Mouse (Mus musculus): ENCODE measurements around the gene Mdm2. TPM values are rescaled to one million over a fixed set of nuclear protein-coding genes. Genes with fewer than 3 reads are reported as not detected.
"Not testable (repeated sequence)": the region's sequence is repeated elsewhere in the genome, so short reads cannot be mapped to it uniquely, and the experiment has no call there.

Mdm2 gene
- polyA plus RNA-seq, 1 experiment from 2014 or later: 40.0 TPM

DNA sequence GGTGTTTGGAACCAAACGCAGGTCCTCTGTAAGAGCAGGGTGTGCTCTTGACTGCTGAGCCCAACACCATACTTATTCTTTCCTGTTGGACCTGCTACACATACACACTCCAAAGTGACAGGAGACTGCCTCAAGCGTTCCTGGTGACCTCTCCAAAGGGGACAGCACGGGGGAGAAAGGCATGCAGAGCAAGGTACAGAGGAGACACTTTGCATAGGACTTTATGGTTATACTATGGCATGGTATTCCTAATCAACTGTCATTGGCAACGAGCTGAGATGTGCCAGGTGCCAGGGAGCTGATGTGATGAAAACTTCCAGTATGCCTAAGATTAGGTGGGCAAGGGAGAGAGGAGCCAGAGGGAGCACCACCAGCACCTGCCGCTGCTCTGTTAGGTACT, 26.0 kb upstream of the Mdm2 start:
- H3K36me3 ChIP-seq (ENCODE audit: control insufficient read depth, insufficient read depth, low read length): peaks cover 19% of the 10 kb centered on the region
- no peak for ATAC-seq
- H3K9ac ChIP-seq (ENCODE audit: low read depth, low read length): no peak overlapping the region
- H3K4me2 ChIP-seq (ENCODE audit: low read length): no peak overlapping the region
- no peaks in the 10 kb centered on the region for H3K4me1 ChIP-seq (ENCODE audit: control insufficient read depth, insufficient read depth, low read depth, low read length)
- no peak overlapping the region for H3K27ac ChIP-seq (ENCODE audit: low read depth, low read length)
- no peaks in the 10 kb centered on the region for H3K27me3 ChIP-seq (replicated peaks; ENCODE audit: control insufficient read depth, insufficient read depth, low read length)
- no peaks in the 10 kb centered on the region for H3K9me3 ChIP-seq (ENCODE audit: control insufficient read depth, low read length)
- WGBS: 95% methylated on average over 5 of the region's 5 CpGs
- no peak overlapping the region for H3K4me3 ChIP-seq (ENCODE audit: low read length)

DNA sequence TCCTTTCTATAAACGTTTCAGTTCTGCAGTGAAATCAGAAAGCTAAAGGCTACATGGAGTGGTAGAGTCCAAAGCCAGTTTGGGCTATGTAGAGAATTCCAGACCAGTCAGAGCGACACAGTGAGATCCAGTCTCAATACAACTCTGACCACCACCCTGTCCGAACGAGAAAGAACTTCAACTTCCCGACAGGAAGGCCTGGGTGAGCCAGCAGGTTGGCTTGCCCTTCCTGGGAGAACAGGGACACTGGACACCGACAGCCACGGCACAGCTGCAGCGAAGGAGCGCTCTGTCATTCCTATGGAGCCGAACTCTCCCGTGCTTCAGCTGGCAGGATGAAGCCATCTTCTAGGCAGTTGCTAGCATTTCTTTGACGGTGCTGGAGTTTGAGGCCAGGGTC, 24.8 kb upstream of the Mdm2 start:
- WGBS: 89% methylated on average over 11 of the region's 12 CpGs
- not testable (repeated sequence) for H3K4me1 ChIP-seq (ENCODE audit: control insufficient read depth, insufficient read depth, low read depth, low read length)
- H3K36me3 ChIP-seq (ENCODE audit: control insufficient read depth, insufficient read depth, low read length): peaks cover 18% of the 10 kb centered on the region

GRCm38 (mm10) chr10:117734104-117734852, 23.7 kb upstream of the Mdm2 start:
- not testable (repeated sequence) for H3K4me3 ChIP-seq (ENCODE audit: low read length); H3K9ac ChIP-seq (ENCODE audit: low read depth, low read length); H3K4me1 ChIP-seq (ENCODE audit: control insufficient read depth, insufficient read depth, low read depth, low read length); H3K9me3 ChIP-seq (ENCODE audit: control insufficient read depth, low read length); ATAC-seq; H3K27ac ChIP-seq (ENCODE audit: low read depth, low read length); H3K4me2 ChIP-seq (ENCODE audit: low read length); H3K27me3 ChIP-seq (replicated peaks; ENCODE audit: control insufficient read depth, insufficient read depth, low read length)
- 90% methylated on average over 9 of the region's 10 CpGs for WGBS
- H3K36me3 ChIP-seq (ENCODE audit: control insufficient read depth, insufficient read depth, low read length): peaks cover 13% of the 10 kb centered on the region

More for the DNA sequence above, 24.8 kb upstream of the Mdm2 start:
- not testable (repeated sequence) for H3K4me2 ChIP-seq (ENCODE audit: low read length); H3K27ac ChIP-seq (ENCODE audit: low read depth, low read length); ATAC-seq; H3K9ac ChIP-seq (ENCODE audit: low read depth, low read length); H3K27me3 ChIP-seq (replicated peaks; ENCODE audit: control insufficient read depth, insufficient read depth, low read length); H3K4me3 ChIP-seq (ENCODE audit: low read length); H3K9me3 ChIP-seq (ENCODE audit: control insufficient read depth, low read length)

DNA sequence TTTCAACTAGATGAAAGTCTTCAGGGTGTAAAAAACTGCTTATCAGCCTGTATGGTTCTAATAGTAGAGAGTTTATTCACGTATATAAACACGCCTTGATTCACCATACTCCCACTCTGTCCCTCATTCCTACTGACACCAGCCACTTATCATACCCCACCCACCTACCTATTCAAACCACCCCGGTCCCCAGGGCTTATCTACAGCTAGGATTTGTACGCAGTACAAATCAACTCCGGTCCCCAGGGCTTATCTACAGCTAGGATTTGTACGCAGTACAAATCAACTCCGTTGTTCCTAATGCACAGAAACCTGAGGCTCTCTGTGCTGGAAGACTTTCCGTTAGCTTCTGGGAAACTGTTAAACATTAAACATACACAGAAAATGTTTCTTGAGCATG, 23.1 kb upstream of the Mdm2 start:
- H3K4me2 ChIP-seq (ENCODE audit: low read length); H3K27me3 ChIP-seq (replicated peaks; ENCODE audit: control insufficient read depth, insufficient read depth, low read length); ATAC-seq; H3K9ac ChIP-seq (ENCODE audit: low read depth, low read length); H3K27ac ChIP-seq (ENCODE audit: low read depth, low read length); H3K4me3 ChIP-seq (ENCODE audit: low read length); H3K4me1 ChIP-seq (ENCODE audit: control insufficient read depth, insufficient read depth, low read depth, low read length); H3K9me3 ChIP-seq (ENCODE audit: control insufficient read depth, low read length): not testable (repeated sequence)
- WGBS: 95% methylated on average over 7 of the region's 8 CpGs
- H3K36me3 ChIP-seq (ENCODE audit: control insufficient read depth, insufficient read depth, low read length): peaks cover 13% of the 10 kb centered on the region

GRCm38 (mm10) chr10:117732962-117733592, 22.5 kb upstream of the Mdm2 start:
- no peak for ATAC-seq
- Histone ChIP-seq H3K36me3 (ENCODE audit: control insufficient read depth, insufficient read depth, low read length) (peaks cover 10% of the 10 kb centered on the region), H3K4me3 (ENCODE audit: low read length) (no peak overlapping the region), H3K9ac (ENCODE audit: low read depth, low read length) (no peak overlapping the region), H3K4me2 (ENCODE audit: low read length) (no peak overlapping the region), H3K27ac (ENCODE audit: low read depth, low read length) (no peak overlapping the region), H3K9me3 (ENCODE audit: control insufficient read depth, low read length) (no peaks in the 10 kb centered on the region), H3K4me1 (ENCODE audit: control insufficient read depth, insufficient read depth, low read depth, low read length) (no peaks in the 10 kb centered on the region), H3K27me3 (replicated peaks; ENCODE audit: control insufficient read depth, insufficient read depth, low read length) (no peaks in the 10 kb centered on the region)
- WGBS: 86% methylated on average over 14 of the region's 14 CpGs

DNA sequence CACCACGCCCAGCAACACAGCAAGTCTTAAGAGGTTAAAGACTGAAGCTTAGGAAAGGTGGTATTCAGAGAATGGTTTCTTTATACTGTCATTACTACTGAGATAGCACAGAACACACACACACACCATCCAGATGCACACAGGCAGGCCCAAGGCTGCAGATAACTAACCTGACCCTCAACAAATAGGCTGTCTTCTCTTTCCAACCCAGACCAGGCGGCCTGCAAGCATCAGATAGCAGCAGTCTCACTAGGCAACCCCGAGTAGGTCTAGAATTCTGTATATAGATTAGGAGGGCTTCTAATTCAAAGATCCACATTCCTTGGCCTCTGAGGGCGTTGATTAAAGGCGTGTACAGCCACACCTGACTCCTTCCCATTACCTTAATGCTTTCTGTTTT, 21.6 kb upstream of the Mdm2 start:
- Histone ChIP-seq H3K36me3 (ENCODE audit: control insufficient read depth, insufficient read depth, low read length) (peaks cover 6% of the 10 kb centered on the region; the same call in 1 of the 2 replicates), H3K4me3 (ENCODE audit: low read length) (no peak overlapping the region), H3K4me1 (ENCODE audit: control insufficient read depth, insufficient read depth, low read depth, low read length) (no peaks in the 10 kb centered on the region), H3K27ac (ENCODE audit: low read depth, low read length) (no peak overlapping the region), H3K9me3 (ENCODE audit: control insufficient read depth, low read length) (no peaks in the 10 kb centered on the region), H3K4me2 (ENCODE audit: low read length) (no peak overlapping the region), H3K9ac (ENCODE audit: low read depth, low read length) (no peak overlapping the region), H3K27me3 (replicated peaks; ENCODE audit: control insufficient read depth, insufficient read depth, low read length) (no peaks in the 10 kb centered on the region)
- 96% methylated on average over 5 of the region's 5 CpGs for WGBS
- ATAC-seq: no peak

GRCm38 (mm10) chr10:117731244-117732101, 20.9 kb upstream of the Mdm2 start:
- Histone ChIP-seq H3K9ac (ENCODE audit: low read depth, low read length) (no peak overlapping the region), H3K27me3 (replicated peaks; ENCODE audit: control insufficient read depth, insufficient read depth, low read length) (no peaks in the 10 kb centered on the region), H3K4me3 (ENCODE audit: low read length) (no peak overlapping the region), H3K36me3 (ENCODE audit: control insufficient read depth, insufficient read depth, low read length) (peaks cover 2% of the 10 kb centered on the region; the same call in 1 of the 2 replicates), H3K4me1 (ENCODE audit: control insufficient read depth, insufficient read depth, low read depth, low read length) (no peaks in the 10 kb centered on the region), H3K9me3 (ENCODE audit: control insufficient read depth, low read length) (no peaks in the 10 kb centered on the region), H3K27ac (ENCODE audit: low read depth, low read length) (no peak overlapping the region), H3K4me2 (ENCODE audit: low read length) (no peak overlapping the region)
- 64% methylated on average over 14 of the region's 15 CpGs for WGBS
- no peak for ATAC-seq

GRCm38 (mm10) chr10:117730637-117731203, 20.2 kb upstream of the Mdm2 start:
- Histone ChIP-seq H3K36me3 (ENCODE audit: control insufficient read depth, insufficient read depth, low read length) (no peaks in the 10 kb centered on the region), H3K9ac (ENCODE audit: low read depth, low read length) (no peak overlapping the region), H3K4me2 (ENCODE audit: low read length) (no peak overlapping the region), H3K9me3 (ENCODE audit: control insufficient read depth, low read length) (no peaks in the 10 kb centered on the region), H3K27ac (ENCODE audit: low read depth, low read length) (no peak overlapping the region), H3K4me3 (ENCODE audit: low read length) (no peak overlapping the region), H3K4me1 (ENCODE audit: control insufficient read depth, insufficient read depth, low read depth, low read length) (no peaks in the 10 kb centered on the region), H3K27me3 (replicated peaks; ENCODE audit: control insufficient read depth, insufficient read depth, low read length) (no peaks in the 10 kb centered on the region)
- no peak for ATAC-seq
- WGBS: 97% methylated on average over 12 of the region's 12 CpGs

GRCm38 (mm10) chr10:117730140-117730539, 19.6 kb upstream of the Mdm2 start:
- Histone ChIP-seq H3K9me3 (ENCODE audit: control insufficient read depth, low read length) (no peaks in the 10 kb centered on the region), H3K4me1 (ENCODE audit: control insufficient read depth, insufficient read depth, low read depth, low read length) (no peaks in the 10 kb centered on the region), H3K27me3 (replicated peaks; ENCODE audit: control insufficient read depth, insufficient read depth, low read length) (no peaks in the 10 kb centered on the region), H3K4me3 (ENCODE audit: low read length) (no peak overlapping the region), H3K9ac (ENCODE audit: low read depth, low read length) (no peak overlapping the region), H3K27ac (ENCODE audit: low read depth, low read length) (no peak overlapping the region), H3K36me3 (ENCODE audit: control insufficient read depth, insufficient read depth, low read length) (no peaks in the 10 kb centered on the region), H3K4me2 (ENCODE audit: low read length) (no peak overlapping the region)
- ATAC-seq: no peak
- 96% methylated on average over 7 of the region's 7 CpGs for WGBS

All from hindbrain, embryonic 16.5 days (tissue).